Mouse (Mus musculus): ENCODE data around the gene Brk1.

DNA sequence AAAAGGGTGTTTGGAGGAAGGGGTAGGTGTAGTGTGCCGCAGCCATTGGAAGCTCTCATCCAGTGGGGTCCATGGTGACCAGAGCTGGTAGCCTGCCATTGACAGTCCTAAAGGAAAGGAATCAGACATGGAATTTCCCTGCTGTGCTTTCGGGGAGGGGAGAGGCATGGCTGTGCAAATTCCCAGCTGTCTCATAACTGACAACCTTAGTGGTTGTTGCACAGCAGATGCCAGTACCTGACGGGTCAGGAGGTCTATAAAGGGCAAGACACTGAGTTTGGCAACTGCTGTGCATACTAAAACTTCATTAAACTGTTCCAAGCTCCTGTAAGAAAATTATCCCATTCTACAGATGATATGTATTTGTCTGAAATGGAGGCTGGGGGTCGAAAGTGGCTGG lies 6.6 kb upstream of the Brk1 start:
- TF ChIP-seq MAFK (IDR thresholded peaks at IDR 0.05; ENCODE audit: insufficient read depth, low read depth, low read length) (no peak), HCFC1 (IDR thresholded peaks at IDR 0.05; ENCODE audit: borderline replicate concordance, insufficient read depth, low read length) (no peak)

Measured in ES-E14 (cell line).